Mouse (Mus musculus) forebrain, embryonic 12.5 days (tissue): ENCODE data around the gene Tmem95. TPM values are rescaled to one million over a fixed set of nuclear protein-coding genes. Genes with fewer than 3 reads are reported as not detected.

Experiments used
- ATAC-seq: fragments of 200-750 bp; cut with Nextera tagmentation; 2 replicates; pipeline ENCODE4 v1.8.0; 2017; ENCODE audit warnings: moderate TSS enrichment; ENCODE audit not compliant: low FRiP score
- H3K27ac ChIP-seq: fragments of 300-500 bp; sonication (generic); 2 replicates; pipeline ENCODE4 v1.5.1; 2016; ENCODE audit warnings: mild to moderate bottlenecking
- H3K27me3 ChIP-seq: fragments of 300-500 bp; sonication (generic); 2 replicates; pipeline ENCODE4 v1.6.1; 2016; ENCODE audit warnings: mild to moderate bottlenecking
- H3K36me3 ChIP-seq: fragments of 300-500 bp; sonication (generic); replicated peaks from 2 replicates; pipeline ENCODE4 v1.6.1; 2016; ENCODE audit warnings: mild to moderate bottlenecking
- H3K4me1 ChIP-seq: fragments of 300-500 bp; sonication (generic); 2 replicates; pipeline ENCODE4 v1.6.1; 2016
- H3K4me2 ChIP-seq: fragments of 300-500 bp; sonication (generic); 2 replicates; pipeline ENCODE4 v1.6.1; 2016; ENCODE audit warnings: mild to moderate bottlenecking, moderate library complexity
- H3K4me3 ChIP-seq: fragments of 300-500 bp; sonication (generic); replicated peaks from 2 replicates; pipeline ENCODE4 v1.5.1; 2016; ENCODE audit warnings: mild to moderate bottlenecking
- H3K9ac ChIP-seq: fragments of 300-500 bp; sonication (generic); 2 replicates; pipeline ENCODE4 v1.6.1; 2016; ENCODE audit warnings: mild to moderate bottlenecking
- H3K9me3 ChIP-seq: fragments of 300-500 bp; sonication (generic); 2 replicates; pipeline ENCODE4 v1.6.1; 2016
- WGBS: fragments of 180-500 bp; shearing (Covaris S2); methylation state at CpG from one replicate; pipeline ENCODE4 v1.1.7; 2016; 5-methylcytosine and 5-hydroxymethylcytosine counted together
- polyA plus RNA-seq: library from polyadenylated mRNA; unstranded; fragments of >200 nt; fragmentation: Nextera tagmentation; extraction: Ambion mirVana; gene quantifications from 2 replicates; pipeline ENCODE4 v1.2.1, GENCODE M21; 2016

Tmem95 gene
- polyA plus RNA-seq, 1 experiment from 2014 or later = not detected

GRCm38 (mm10) chr11:69849128-69849527 is 28.7 kb downstream of the Tmem95 start:
- peaks cover 32% of the 10 kb centered on the region for H3K4me1 ChIP-seq
- H3K4me2 ChIP-seq = no peak overlapping the region
- H3K9ac ChIP-seq = no peak overlapping the region
- H3K4me3 ChIP-seq = no peak overlapping the region
- H3K27ac ChIP-seq = no peak overlapping the region
- 92% methylated on average over 9 of the region's 9 CpGs for WGBS
- no peak for ATAC-seq
- no peaks in the 10 kb centered on the region for H3K9me3 ChIP-seq
- no peaks in the 10 kb centered on the region for H3K27me3 ChIP-seq
- peaks cover 40% of the 10 kb centered on the region for H3K36me3 ChIP-seq

GRCm38 (mm10) chr11:69848021-69848420 is 29.8 kb downstream of the Tmem95 start:
- no peak overlapping the region for H3K27ac ChIP-seq
- peak overlapping the region; percentile 67 for H3K4me3 ChIP-seq
- H3K36me3 ChIP-seq = peaks cover 40% of the 10 kb centered on the region
- peak overlapping the region; percentile 61 for H3K4me2 ChIP-seq
- no peak for ATAC-seq
- WGBS = 95% methylated on average over 6 of the region's 6 CpGs
- H3K9me3 ChIP-seq = no peaks in the 10 kb centered on the region
- peak overlapping the region; percentile 82; the same call in 1 of the 2 replicates for H3K9ac ChIP-seq
- H3K27me3 ChIP-seq = no peaks in the 10 kb centered on the region
- H3K4me1 ChIP-seq = peaks cover 32% of the 10 kb centered on the region

- peak overlapping the region; percentile 82 for H3K9ac ChIP-seq
- H3K9me3 ChIP-seq = no peaks in the 10 kb centered on the region
- H3K4me3 ChIP-seq = peak overlapping the region; percentile 67
- 16% methylated on average over 34 of the region's 37 CpGs for WGBS
- peak overlapping the region; percentile 61 for H3K4me2 ChIP-seq
- H3K27ac ChIP-seq = peak overlapping the region; percentile 96
- H3K4me1 ChIP-seq = peaks cover 32% of the 10 kb centered on the region
- H3K27me3 ChIP-seq = no peaks in the 10 kb centered on the region
- peaks cover 40% of the 10 kb centered on the region for H3K36me3 ChIP-seq
- ATAC-seq = peak; percentile 39
Measured at GRCm38 (mm10) chr11:69846738-69847688, 30.8 kb downstream of the Tmem95 start.

GRCm38 (mm10) chr11:69846198-69846680 is 31.6 kb downstream of the Tmem95 start, which contains the start of gene Plscr3:
TSS of gene Plscr3 (plus strand) at chr11:69846376.
- H3K4me2 ChIP-seq = peak within 1 kb of the TSS; percentile 61
- WGBS = under 1% methylated on average over 38 of the region's 38 CpGs
- H3K4me3 ChIP-seq = peak within 1 kb of the TSS; percentile 67
- H3K27me3 ChIP-seq = no peaks in the 10 kb centered on the region
- H3K36me3 ChIP-seq = peaks cover 33% of the 10 kb centered on the region
- H3K9me3 ChIP-seq = no peaks in the 10 kb centered on the region
- H3K27ac ChIP-seq = peak within 1 kb of the TSS; percentile 96
- H3K4me1 ChIP-seq = peaks cover 32% of the 10 kb centered on the region
- peak; percentile 91 for ATAC-seq
- peak within 1 kb of the TSS; percentile 82 for H3K9ac ChIP-seq

GRCm38 (mm10) chr11:69838714-69839104 is 39.1 kb downstream of the Tmem95 start:
- peaks cover 43% of the 10 kb centered on the region for H3K4me1 ChIP-seq
- H3K9me3 ChIP-seq = no peaks in the 10 kb centered on the region
- H3K27ac ChIP-seq = peak overlapping the region; percentile 77
- H3K4me2 ChIP-seq = peak overlapping the region; percentile 80
- H3K36me3 ChIP-seq = peaks cover 2% of the 10 kb centered on the region; the same call in 1 of the 2 replicates
- no peak for ATAC-seq
- H3K27me3 ChIP-seq = peaks cover 4% of the 10 kb centered on the region
- WGBS = under 1% methylated on average over 7 of the region's 7 CpGs
- peak overlapping the region; percentile 67 for H3K9ac ChIP-seq
- peak overlapping the region; percentile 87 for H3K4me3 ChIP-seq

GRCm38 (mm10) chr11:69837952-69838713 is 39.7 kb downstream of the Tmem95 start, which contains the start of gene Tmem256:
TSS of gene Tmem256 (plus strand) at chr11:69838514.
- Histone ChIP-seq H3K4me3 (peak within 1 kb of the TSS; percentile 87), H3K4me1 (peaks cover 46% of the 10 kb centered on the region), H3K9me3 (no peaks in the 10 kb centered on the region), H3K36me3 (peaks cover 8% of the 10 kb centered on the region), H3K27ac (peak within 1 kb of the TSS; percentile 96), H3K9ac (peak within 1 kb of the TSS; percentile 94), H3K27me3 (peaks cover 7% of the 10 kb centered on the region), H3K4me2 (peak within 1 kb of the TSS; percentile 80)
- WGBS = under 1% methylated on average over 34 of the region's 34 CpGs
- ATAC-seq = peak; percentile 88

DNA sequence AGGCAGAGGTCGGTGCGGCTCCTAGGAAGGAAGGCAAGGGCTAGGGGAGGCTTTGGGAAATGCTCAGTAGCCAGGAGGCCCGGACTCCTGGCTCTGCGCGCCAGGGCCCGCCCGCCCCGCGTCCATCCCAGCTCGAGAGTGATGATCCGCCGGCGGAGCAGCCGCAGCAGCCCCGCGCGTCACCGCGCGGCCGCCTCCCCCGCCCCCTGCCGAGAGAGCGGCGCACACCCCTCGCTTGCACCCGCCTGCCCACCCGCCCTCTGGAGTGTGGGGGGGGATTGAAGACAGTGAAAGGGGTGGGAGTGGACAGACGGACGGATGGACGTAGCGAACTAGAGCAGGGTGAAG is 40.2 kb downstream of the Tmem95 start, which contains the start of gene Nlgn2:
Gene Nlgn2, minus strand, starts transcription at position 181 of the 348 bp plus-strand sequence.
- ATAC-seq = peak; percentile 66; the same call in 1 of the 2 replicates
- H3K4me1 ChIP-seq = peaks cover 46% of the 10 kb centered on the region
- under 1% methylated on average over 30 of the region's 32 CpGs for WGBS

DNA sequence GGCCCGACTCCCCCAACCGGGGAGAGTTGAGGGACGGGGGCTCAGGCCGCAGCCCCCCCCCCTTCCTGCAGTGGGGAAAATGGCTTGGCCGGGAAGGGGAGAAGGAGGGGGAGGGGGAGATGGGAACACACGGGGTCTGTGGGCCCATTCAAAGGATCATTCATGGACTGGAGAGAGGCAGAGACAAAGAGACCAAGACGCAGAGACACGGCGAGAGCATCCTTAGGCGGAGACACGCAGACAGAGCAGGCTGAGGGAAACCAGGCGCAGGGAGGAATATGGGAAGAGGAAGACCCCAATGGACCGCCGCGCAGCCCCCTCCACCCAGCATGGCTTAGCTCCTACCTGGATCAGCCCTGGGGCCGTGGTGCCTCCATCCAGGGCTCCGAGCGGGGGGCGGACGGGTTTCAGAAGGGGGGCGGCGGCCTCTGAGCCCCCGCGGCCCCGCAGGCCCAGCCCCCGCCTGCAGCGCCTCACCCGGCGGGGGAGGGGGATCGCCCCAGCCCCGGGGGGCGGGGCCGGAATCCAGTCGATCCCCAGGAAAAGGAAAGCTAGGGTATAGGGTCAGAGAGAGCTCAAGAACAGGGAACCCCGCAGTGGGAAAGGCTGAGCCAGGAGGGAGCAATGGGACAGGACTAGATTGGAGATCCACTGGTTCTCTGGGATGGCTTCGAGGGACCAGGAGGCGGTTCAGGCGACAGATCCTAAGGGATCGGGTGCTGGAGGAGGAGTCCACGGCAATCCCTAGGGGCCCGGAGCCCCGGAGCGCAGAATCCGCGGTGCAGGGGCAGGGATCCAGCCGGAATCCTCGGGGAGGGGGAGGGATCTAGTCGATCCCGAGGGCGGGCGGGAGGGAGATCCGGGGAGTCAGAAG is 40.9 kb downstream of the Tmem95 start:
- 1% methylated on average over 42 of the region's 52 CpGs for WGBS
- peaks cover 46% of the 10 kb centered on the region for H3K4me1 ChIP-seq
- H3K36me3 ChIP-seq = peaks cover 19% of the 10 kb centered on the region
- peak; percentile 8 for ATAC-seq
- peak overlapping the region; percentile 94 for H3K9ac ChIP-seq
- H3K4me2 ChIP-seq = peak overlapping the region; percentile 80
- H3K4me3 ChIP-seq = peak overlapping the region; percentile 87
- H3K27me3 ChIP-seq = peaks cover 7% of the 10 kb centered on the region
- peak overlapping the region; percentile 96 for H3K27ac ChIP-seq
- no peaks in the 10 kb centered on the region for H3K9me3 ChIP-seq

More for the DNA sequence above, 40.2 kb downstream of the Tmem95 start, which contains the start of gene Nlgn2:
- Histone ChIP-seq H3K27me3 (peaks cover 7% of the 10 kb centered on the region), H3K27ac (peak within 1 kb of the TSS; percentile 96), H3K9me3 (no peaks in the 10 kb centered on the region), H3K9ac (peak within 1 kb of the TSS; percentile 94), H3K4me2 (peak within 1 kb of the TSS; percentile 80), H3K36me3 (peaks cover 13% of the 10 kb centered on the region), H3K4me3 (peak within 1 kb of the TSS; percentile 87)

GRCm38 (mm10) chr11:69835966-69836335 is 41.9 kb downstream of the Tmem95 start:
- peaks cover 7% of the 10 kb centered on the region for H3K27me3 ChIP-seq
- H3K4me2 ChIP-seq = peak overlapping the region; percentile 80
- peak overlapping the region; percentile 96 for H3K27ac ChIP-seq
- WGBS = 5% methylated on average over 4 of the region's 4 CpGs
- ATAC-seq = no peak
- H3K4me3 ChIP-seq = peak overlapping the region; percentile 87
- H3K9me3 ChIP-seq = no peaks in the 10 kb centered on the region
- H3K36me3 ChIP-seq = peaks cover 27% of the 10 kb centered on the region
- H3K4me1 ChIP-seq = peaks cover 46% of the 10 kb centered on the region
- peak overlapping the region; percentile 94 for H3K9ac ChIP-seq

GRCm38 (mm10) chr11:69835326-69835965 is 42.4 kb downstream of the Tmem95 start:
- 1% methylated on average over 9 of the region's 9 CpGs for WGBS
- Histone ChIP-seq H3K27ac (peak overlapping the region; percentile 96), H3K4me1 (peaks cover 46% of the 10 kb centered on the region), H3K4me2 (peak overlapping the region; percentile 80), H3K27me3 (peaks cover 7% of the 10 kb centered on the region), H3K9me3 (no peaks in the 10 kb centered on the region), H3K4me3 (peak overlapping the region; percentile 87), H3K36me3 (peaks cover 27% of the 10 kb centered on the region), H3K9ac (peak overlapping the region; percentile 94)
- ATAC-seq = no peak
